Mouse (Mus musculus) cortical plate, adult 2 months (tissue): ENCODE data around the gene 4933415A04Rik. TPM values are rescaled to one million over a fixed set of nuclear protein-coding genes. Genes with fewer than 3 reads are reported as not detected.

ENCODE experiments used
- H3K27ac ChIP-seq: fragments of 200-500 bp; 2 replicates; pipeline ENCODE4 v1.5.1; 2012; ENCODE audit warnings: low read length, control low read depth, inconsistent platforms; ENCODE audit not compliant: insufficient read depth
- H3K4me1 ChIP-seq: fragments of 200-500 bp; 2 replicates; pipeline ENCODE4 v1.6.1; 2011; ENCODE audit warnings: low read length; ENCODE audit not compliant: control insufficient read depth, insufficient read depth
- H3K4me3 ChIP-seq: fragments of 200-500 bp; 2 replicates; pipeline ENCODE4 v1.5.1; 2011; ENCODE audit warnings: mild to moderate bottlenecking, low read length, control low read depth; ENCODE audit not compliant: insufficient read depth
- CTCF ChIP-seq: fragments of 200-500 bp; IDR thresholded peaks from 2 replicates; pipeline ENCODE4 v1.5.1; 2011; ENCODE audit warnings: mild to moderate bottlenecking, control low read depth, low read length; ENCODE audit not compliant: insufficient read depth; ENCODE audit errors: extremely low read depth
- POLR2A ChIP-seq: fragments of 200-500 bp; IDR thresholded peaks from 2 replicates; pipeline ENCODE4 v1.6.1; 2011; ENCODE audit warnings: mild to moderate bottlenecking, low read length, control low read depth; ENCODE audit not compliant: insufficient read depth; ENCODE audit errors: extremely low read depth
- polyA plus RNA-seq: library from polyadenylated mRNA; depleted of rRNA; stranded (reverse); fragments of >200 nt; gene quantifications from 2 replicates; pipeline ENCODE4 v1.2.3, GENCODE M21; 2012

The 4933415A04Rik gene
- polyA plus RNA-seq, 1 experiment: 0.40 TPM

GRCm38 (mm10) chr11:43605859-43606258 lies 19.0 kb downstream of the 4933415A04Rik start:
- Histone ChIP-seq H3K4me3 (no peak overlapping the region), H3K27ac (no peak overlapping the region), H3K4me1 (no peaks in the 10 kb centered on the region)
- no peak for TF ChIP-seq CTCF
- TF ChIP-seq POLR2A: no peak

- no peak overlapping the region for H3K27ac ChIP-seq
- no peak for TF ChIP-seq POLR2A
- TF ChIP-seq CTCF: no peak
These were observed 21.6 kb downstream of the 4933415A04Rik start for GRCm38 (mm10) chr11:43608440-43608839.

GRCm38 (mm10) chr11:43610006-43610661 lies 23.3 kb downstream of the 4933415A04Rik start:
- Histone ChIP-seq H3K4me3 (no peak overlapping the region), H3K27ac (no peak overlapping the region), H3K4me1 (0 out of 2 replicates have a peak, but pooled peaks cover 1% of the 10 kb centered on the region)
- TF ChIP-seq CTCF (no peak), POLR2A (no peak)

More at GRCm38 (mm10) chr11:43608440-43608839, 21.6 kb downstream of the 4933415A04Rik start:
- Histone ChIP-seq H3K4me3 (no peak overlapping the region), H3K4me1 (0 out of 2 replicates have a peak, but pooled peaks cover 1% of the 10 kb centered on the region)

- Histone ChIP-seq H3K4me3 (no peak overlapping the region), H3K4me1 (0 out of 2 replicates have a peak, but pooled peaks cover 1% of the 10 kb centered on the region), H3K27ac (no peak overlapping the region)
- no peak for TF ChIP-seq CTCF
- no peak for TF ChIP-seq POLR2A
These were observed 23.8 kb downstream of the 4933415A04Rik start for GRCm38 (mm10) chr11:43610662-43611033.

GRCm38 (mm10) chr11:43612834-43613488 lies 26.1 kb downstream of the 4933415A04Rik start:
- TF ChIP-seq POLR2A (no peak), CTCF (peak; percentile 75)
- no peak overlapping the region for H3K4me3 ChIP-seq
- H3K27ac ChIP-seq: no peak overlapping the region
- 0 out of 2 replicates have a peak, but pooled peaks cover 1% of the 10 kb centered on the region for H3K4me1 ChIP-seq

- Histone ChIP-seq H3K27ac (no peak overlapping the region), H3K4me3 (no peak overlapping the region), H3K4me1 (0 out of 2 replicates have a peak, but pooled peaks cover under 1% of the 10 kb centered on the region)
- no peak for TF ChIP-seq CTCF
- TF ChIP-seq POLR2A: no peak
These were observed 31.1 kb downstream of the 4933415A04Rik start for GRCm38 (mm10) chr11:43617924-43618323.

GRCm38 (mm10) chr11:43618403-43618802 lies 31.6 kb downstream of the 4933415A04Rik start:
- no peak overlapping the region for H3K27ac ChIP-seq
- H3K4me3 ChIP-seq: no peak overlapping the region
- TF ChIP-seq POLR2A (no peak), CTCF (no peak)
- no peaks in the 10 kb centered on the region for H3K4me1 ChIP-seq

- H3K4me1 ChIP-seq: no peaks in the 10 kb centered on the region
- no peak overlapping the region for H3K27ac ChIP-seq
- H3K4me3 ChIP-seq: no peak overlapping the region
- no peak for TF ChIP-seq CTCF
- TF ChIP-seq POLR2A: no peak
These were observed 34.9 kb downstream of the 4933415A04Rik start for GRCm38 (mm10) chr11:43621769-43622168.

- no peaks in the 10 kb centered on the region; the same call in 1 of the 2 replicates for H3K4me1 ChIP-seq
- no peak overlapping the region for H3K27ac ChIP-seq
- TF ChIP-seq POLR2A (no peak), CTCF (no peak)
- H3K4me3 ChIP-seq: no peak overlapping the region
These were observed 37.5 kb downstream of the 4933415A04Rik start for GRCm38 (mm10) chr11:43624341-43624740.

GRCm38 (mm10) chr11:43626300-43626926 lies 39.6 kb downstream of the 4933415A04Rik start:
- TF ChIP-seq CTCF: no peak
- no peak for TF ChIP-seq POLR2A
- no peaks in the 10 kb centered on the region; the same call in 1 of the 2 replicates for H3K4me1 ChIP-seq
- H3K27ac ChIP-seq: peak overlapping the region; percentile 34
- H3K4me3 ChIP-seq: no peak overlapping the region
